Mouse (Mus musculus) E14TG2a.4 (cell line): Measurements from ENCODE around the gene Zfp51.
"Not testable (repeated sequence)": the region's sequence is repeated elsewhere in the genome, so short reads cannot be mapped to it uniquely, and the experiment has no call there.

Experiments
- H3K27me3 ChIP-seq: 2 replicates; pipeline ENCODE4 v1.6.1; 2014; ENCODE audit warnings: low read length, control low read depth; ENCODE audit not compliant: insufficient read depth
- H3K36me3 ChIP-seq: 2 replicates; pipeline ENCODE4 v1.6.1; 2014; ENCODE audit warnings: low read length, control low read depth; ENCODE audit not compliant: insufficient read depth
- H3K4me1 ChIP-seq: replicated peaks from 2 replicates; pipeline ENCODE4 v1.6.1; 2014; ENCODE audit warnings: low read depth, low read length, control low read depth
- H3K4me3 ChIP-seq: replicated peaks from 2 replicates; pipeline ENCODE4 v1.5.1; 2014; ENCODE audit warnings: mild to moderate bottlenecking, low read length
- H3K9me3 ChIP-seq: 2 replicates; pipeline ENCODE4 v1.6.1; 2014; ENCODE audit warnings: low read length, control low read depth
- CTCF ChIP-seq: conservative IDR thresholded peaks from 2 replicates; pipeline ENCODE4 v1.5.1; 2014; ENCODE audit warnings: low read length
- NANOG ChIP-seq: IDR thresholded peaks from 2 replicates; pipeline ENCODE4 v1.6.1; 2014; ENCODE audit warnings: borderline replicate concordance, low read length, mixed read lengths
- POU5F1 ChIP-seq: IDR thresholded peaks from 2 replicates; pipeline ENCODE4 v1.6.1; 2014; ENCODE audit warnings: low read length, borderline replicate concordance

Gene Zfp51

GRCm38 (mm10) chr17:21450138-21450704, at the start of gene Zfp51:
Gene Zfp51 (plus strand): TSS chr17:21450374.
- Histone ChIP-seq H3K36me3 (peaks cover 15% of the 10 kb centered on the region), H3K4me1 (peaks cover 14% of the 10 kb centered on the region), H3K4me3 (peak within 1 kb of the TSS; percentile 88), H3K27me3 (no peaks in the 10 kb centered on the region), H3K9me3 (no peaks in the 10 kb centered on the region)
- TF ChIP-seq POU5F1, result no peak
- no peak for TF ChIP-seq CTCF
- TF ChIP-seq NANOG, result no peak

GRCm38 (mm10) chr17:21422664-21423599, 27.2 kb upstream of the Zfp51 start, which contains the start of gene Zfp54:
Gene Zfp54 (plus strand): TSS chr17:21423227.
- Histone ChIP-seq H3K9me3 (no peaks in the 10 kb centered on the region), H3K36me3 (no peaks in the 10 kb centered on the region), H3K4me3 (peak within 1 kb of the TSS; percentile 80), H3K27me3 (no peaks in the 10 kb centered on the region), H3K4me1 (peaks cover 11% of the 10 kb centered on the region)
- TF ChIP-seq CTCF, result peak; percentile 96
- TF ChIP-seq NANOG, result no peak

GRCm38 (mm10) chr17:21438806-21439400, 11.3 kb upstream of the Zfp51 start:
- H3K36me3 ChIP-seq, H3K27me3 ChIP-seq, H3K9me3 ChIP-seq, H3K4me1 ChIP-seq, H3K4me3 ChIP-seq: not testable (repeated sequence)

- Histone ChIP-seq H3K27me3 (no peaks in the 10 kb centered on the region), H3K36me3 (peaks cover 15% of the 10 kb centered on the region), H3K4me1 (peaks cover 14% of the 10 kb centered on the region), H3K4me3 (peak overlapping the region; percentile 88), H3K9me3 (no peaks in the 10 kb centered on the region)
- TF ChIP-seq POU5F1, result no peak
- peak; percentile 80 for TF ChIP-seq CTCF
Measured at GRCm38 (mm10) chr17:21449669-21450068, 505 bp upstream of the Zfp51 start.

- no peaks in the 10 kb centered on the region for H3K9me3 ChIP-seq
- no peaks in the 10 kb centered on the region for H3K27me3 ChIP-seq
- H3K36me3 ChIP-seq, result peaks cover 49% of the 10 kb centered on the region
- H3K4me3 ChIP-seq, result no peak overlapping the region
- TF ChIP-seq CTCF (no peak), POU5F1 (no peak), NANOG (no peak)
- no peaks in the 10 kb centered on the region for H3K4me1 ChIP-seq
Measured at GRCm38 (mm10) chr17:21463550-21463949, 13.4 kb downstream of the Zfp51 start.

- TF ChIP-seq POU5F1 (no peak), NANOG (no peak), CTCF (no peak)
- Histone ChIP-seq H3K36me3 (no peaks in the 10 kb centered on the region), H3K9me3 (no peaks in the 10 kb centered on the region), H3K4me3 (no peak overlapping the region), H3K4me1 (peaks cover 23% of the 10 kb centered on the region), H3K27me3 (no peaks in the 10 kb centered on the region)
Measured at GRCm38 (mm10) chr17:21472032-21472652, 22.0 kb downstream of the Zfp51 start.

GRCm38 (mm10) chr17:21472653-21473307, 22.6 kb downstream of the Zfp51 start:
- no peak overlapping the region for H3K4me3 ChIP-seq
- no peaks in the 10 kb centered on the region for H3K9me3 ChIP-seq
- H3K4me1 ChIP-seq, result peaks cover 23% of the 10 kb centered on the region
- TF ChIP-seq POU5F1 (no peak), NANOG (no peak), CTCF (no peak)
- H3K36me3 ChIP-seq, result no peaks in the 10 kb centered on the region
- H3K27me3 ChIP-seq, result no peaks in the 10 kb centered on the region
